Mouse (Mus musculus): ENCODE measurements around the gene Dus3l. TPM values are rescaled to one million over a fixed set of nuclear protein-coding genes. Genes with fewer than 3 reads are reported as not detected.

The Dus3l gene
- total RNA-seq, 1 experiment, result 70.2 TPM

DNA sequence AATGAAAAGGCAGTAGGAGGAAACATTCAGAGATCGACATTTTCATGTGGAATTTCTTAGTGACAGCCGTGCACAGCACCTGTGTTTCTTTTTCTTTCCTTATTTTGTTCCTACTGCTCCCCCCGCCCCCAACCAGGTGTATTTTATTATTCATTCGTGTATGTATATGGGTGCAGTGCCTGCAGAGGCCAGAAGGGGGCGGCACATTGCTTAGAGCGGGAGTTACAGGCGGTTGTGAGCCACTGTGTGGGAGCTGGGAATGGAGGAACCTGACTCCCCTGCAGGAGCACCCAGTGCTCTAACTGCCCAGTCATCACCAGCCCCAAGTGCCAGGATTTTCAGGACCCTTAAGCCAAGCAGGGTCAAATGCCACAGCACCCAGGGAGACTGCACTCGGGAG lies 28.0 kb upstream of the Dus3l start:
- no peak overlapping the region for H3K4me3 ChIP-seq (ENCODE audit: insufficient read depth in 1 of 2, low read depth in 1 of 2, low read length in 2 of 2, poor library complexity in 1 of 2, severe bottlenecking in 1 of 2)
- H3K4me1 ChIP-seq (ENCODE audit: control insufficient read depth in 2 of 2, insufficient read depth in 2 of 2, low read length in 2 of 2, poor library complexity in 1 of 2), result peaks cover 0 to 3% of the 10 kb centered on the region in 2 experiments; a peak in 2 of 4 replicates
- in situ Hi-C loops (cut with MboI; ENCODE audit: low sequenced_read_pairs in 2 of 2, unreplicated experiment in 2 of 2), result no loop called here
- TF ChIP-seq ZC3H11A (IDR thresholded peaks at IDR 0.05; ENCODE audit: borderline replicate concordance, low read depth, low read length), result no peak
- H3K9ac ChIP-seq (ENCODE audit: insufficient read depth, low read depth, low read length, poor library complexity, severe bottlenecking), result no peak overlapping the region
- H3K27ac ChIP-seq (ENCODE audit: insufficient read depth, low read depth, low read length, poor library complexity, severe bottlenecking), result no peak overlapping the region
- DNase-seq (ENCODE audit: low read depth, low spot score), result peak; percentile 60
- H3K36me3 ChIP-seq (ENCODE audit: control insufficient read depth, insufficient read depth, low read length, poor library complexity, severe bottlenecking), result no peaks in the 10 kb centered on the region
- no peaks in the 10 kb centered on the region for H3K9me3 ChIP-seq (ENCODE audit: control insufficient read depth, insufficient read depth, low read depth, low read length)

DNA sequence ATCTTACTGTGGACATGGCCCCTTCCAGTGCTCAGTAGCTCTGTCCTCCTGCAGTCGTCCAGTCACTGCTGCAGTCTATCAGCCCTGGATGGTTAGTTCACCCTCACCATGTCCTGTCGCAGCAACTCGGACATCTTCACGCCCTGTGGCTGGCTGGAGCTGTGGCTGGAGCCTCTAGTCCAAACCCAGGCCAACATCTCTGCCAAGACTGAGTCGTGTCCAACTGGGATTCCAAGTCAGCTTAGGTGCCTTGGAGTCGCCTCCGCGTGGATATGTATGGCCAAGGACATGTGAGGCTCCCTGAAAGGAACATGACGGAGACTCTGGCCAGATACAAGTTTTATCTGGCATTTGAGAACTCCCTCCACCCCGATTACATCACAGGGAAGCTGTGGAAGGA lies 26.3 kb upstream of the Dus3l start:
- no peaks in the 10 kb centered on the region for H3K36me3 ChIP-seq (ENCODE audit: control insufficient read depth, insufficient read depth, low read length, poor library complexity, severe bottlenecking)
- no peak overlapping the region for H3K4me3 ChIP-seq (ENCODE audit: insufficient read depth in 1 of 2, low read depth in 1 of 2, low read length in 2 of 2, poor library complexity in 1 of 2, severe bottlenecking in 1 of 2)
- no peak overlapping the region for H3K9ac ChIP-seq (ENCODE audit: insufficient read depth, low read depth, low read length, poor library complexity, severe bottlenecking)
- H3K4me1 ChIP-seq (ENCODE audit: control insufficient read depth in 2 of 2, insufficient read depth in 2 of 2, low read length in 2 of 2, poor library complexity in 1 of 2), result peaks cover 0 to 3% of the 10 kb centered on the region in 2 experiments; a peak in 2 of 4 replicates
- DNase-seq (ENCODE audit: low read depth, low spot score), result no peak
- in situ Hi-C loops (cut with MboI; ENCODE audit: low sequenced_read_pairs in 2 of 2, unreplicated experiment in 2 of 2), result no loop called here
- no peaks in the 10 kb centered on the region for H3K9me3 ChIP-seq (ENCODE audit: control insufficient read depth, insufficient read depth, low read depth, low read length)
- no peak overlapping the region for H3K27ac ChIP-seq (ENCODE audit: insufficient read depth, low read depth, low read length, poor library complexity, severe bottlenecking)
- TF ChIP-seq ZNF384 (IDR thresholded peaks at IDR 0.05; ENCODE audit: low read depth, low read length) (no peak), CHD2 (IDR thresholded peaks at IDR 0.05; ENCODE audit: low read depth, low read length) (no peak), HCFC1 (IDR thresholded peaks at IDR 0.05; ENCODE audit: borderline replicate concordance, insufficient read depth, low read length) (no peak), ZC3H11A (IDR thresholded peaks at IDR 0.05; ENCODE audit: borderline replicate concordance, low read depth, low read length) (no peak), MAFK (IDR thresholded peaks at IDR 0.05; ENCODE audit: insufficient read depth, low read depth, low read length) (no peak)

DNA sequence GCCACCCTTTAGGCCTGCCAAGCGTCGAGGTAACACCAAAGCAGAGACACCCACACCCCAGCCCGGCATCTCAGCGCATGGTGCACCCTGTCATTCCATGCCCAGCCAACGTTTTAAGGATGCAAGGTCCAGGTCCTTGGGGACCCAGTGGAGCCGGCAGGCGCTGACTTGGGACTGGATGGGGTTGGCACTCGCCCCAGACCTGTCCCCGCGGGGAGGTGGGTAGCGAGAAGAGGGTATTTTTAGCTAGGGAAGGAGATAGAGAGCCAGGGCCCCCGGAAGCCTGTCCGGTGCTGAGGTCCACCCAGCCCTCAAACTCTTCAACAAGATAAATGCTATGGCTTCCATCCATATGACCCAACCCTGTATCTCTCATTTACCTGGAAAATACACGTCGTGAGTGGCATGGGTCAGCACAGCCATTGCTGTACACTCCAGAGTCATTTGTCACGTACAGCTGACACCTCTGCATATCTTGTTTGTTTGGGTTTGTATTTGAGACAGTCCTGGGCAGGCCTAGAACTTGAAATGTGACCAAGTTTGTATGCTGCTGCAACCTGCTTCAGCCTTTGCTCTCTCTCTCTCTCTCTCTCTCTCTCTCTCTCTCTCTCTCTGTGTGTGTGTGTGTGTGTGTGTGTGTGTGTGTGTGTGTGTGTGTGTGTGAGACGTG lies 24.3 kb upstream of the Dus3l start:
- Histone ChIP-seq H3K36me3 (ENCODE audit: control insufficient read depth, insufficient read depth, low read length, poor library complexity, severe bottlenecking) (no peaks in the 10 kb centered on the region), H3K27ac (ENCODE audit: insufficient read depth, low read depth, low read length, poor library complexity, severe bottlenecking) (no peak overlapping the region), H3K4me3 (ENCODE audit: insufficient read depth in 1 of 2, low read depth in 1 of 2, low read length in 2 of 2, poor library complexity in 1 of 2, severe bottlenecking in 1 of 2) (no peak overlapping the region), H3K4me1 (ENCODE audit: control insufficient read depth in 2 of 2, insufficient read depth in 2 of 2, low read length in 2 of 2, poor library complexity in 1 of 2) (peaks cover 0 to 3% of the 10 kb centered on the region in 2 experiments; a peak in 2 of 4 replicates), H3K9ac (ENCODE audit: insufficient read depth, low read depth, low read length, poor library complexity, severe bottlenecking) (no peak overlapping the region), H3K9me3 (ENCODE audit: control insufficient read depth, insufficient read depth, low read depth, low read length) (no peaks in the 10 kb centered on the region)
- TF ChIP-seq MAFK (IDR thresholded peaks at IDR 0.05; ENCODE audit: insufficient read depth, low read depth, low read length) (no peak), HCFC1 (IDR thresholded peaks at IDR 0.05; ENCODE audit: borderline replicate concordance, insufficient read depth, low read length) (no peak)
- DNase-seq (ENCODE audit: low read depth, low spot score), result no peak
- in situ Hi-C loops (cut with MboI; ENCODE audit: low sequenced_read_pairs in 2 of 2, unreplicated experiment in 2 of 2), result no loop called here

- H3K27ac ChIP-seq (ENCODE audit: insufficient read depth, low read depth, low read length, poor library complexity, severe bottlenecking), result 0 out of 2 replicates have a peak overlapping the region, but pooled peaks have one; percentile 16
- H3K9me3 ChIP-seq (ENCODE audit: control insufficient read depth, insufficient read depth, low read depth, low read length), result no peaks in the 10 kb centered on the region
- H3K9ac ChIP-seq (ENCODE audit: insufficient read depth, low read depth, low read length, poor library complexity, severe bottlenecking), result peak overlapping the region; percentile 44; the same call in 1 of the 2 replicates
- TF ChIP-seq ZNF384 (IDR thresholded peaks at IDR 0.05; ENCODE audit: low read depth, low read length) (no peak), MAFK (IDR thresholded peaks at IDR 0.05; ENCODE audit: insufficient read depth, low read depth, low read length) (no peak), HCFC1 (IDR thresholded peaks at IDR 0.05; ENCODE audit: borderline replicate concordance, insufficient read depth, low read length) (no peak), ZC3H11A (IDR thresholded peaks at IDR 0.05; ENCODE audit: borderline replicate concordance, low read depth, low read length) (no peak), CHD2 (IDR thresholded peaks at IDR 0.05; ENCODE audit: low read depth, low read length) (no peak)
- DNase-seq (ENCODE audit: low read depth, low spot score), result no peak
- H3K4me3 ChIP-seq (ENCODE audit: insufficient read depth in 1 of 2, low read depth in 1 of 2, low read length in 2 of 2, poor library complexity in 1 of 2, severe bottlenecking in 1 of 2), result peak overlapping the region; percentile 52 to 61; a peak in 3 of 4 replicates
- in situ Hi-C loops (cut with MboI; ENCODE audit: low sequenced_read_pairs in 2 of 2, unreplicated experiment in 2 of 2), result no loop called here
- H3K4me1 ChIP-seq (ENCODE audit: control insufficient read depth in 2 of 2, insufficient read depth in 2 of 2, low read length in 2 of 2, poor library complexity in 1 of 2), result peaks cover 0 to 3% of the 10 kb centered on the region in 2 experiments; a peak in 2 of 4 replicates
- no peaks in the 10 kb centered on the region for H3K36me3 ChIP-seq (ENCODE audit: control insufficient read depth, insufficient read depth, low read length, poor library complexity, severe bottlenecking)
These were observed 23.8 kb upstream of the Dus3l start for GRCm38 (mm10) chr17:56740788-56741160.

DNA sequence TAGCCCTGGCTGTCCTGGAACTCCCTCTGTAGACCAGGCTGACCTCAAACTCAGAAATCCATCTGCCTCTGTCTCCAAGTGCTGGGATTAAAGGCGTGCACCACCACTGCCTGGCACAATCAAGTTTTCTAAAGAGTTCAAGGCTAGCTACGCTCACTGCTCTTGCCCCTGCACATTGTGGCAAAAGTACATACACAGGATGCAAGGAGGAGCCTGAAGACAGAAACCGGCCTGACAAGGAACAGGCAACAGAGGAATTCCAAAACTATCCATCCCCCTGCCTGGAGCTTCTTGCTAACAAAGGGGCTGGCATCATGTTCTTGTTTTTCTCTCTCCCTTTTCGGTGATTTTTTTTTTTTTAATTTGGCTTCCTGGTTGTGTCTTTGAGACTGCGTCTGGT lies 20.4 kb upstream of the Dus3l start:
- in situ Hi-C loops (cut with MboI; ENCODE audit: low sequenced_read_pairs in 2 of 2, unreplicated experiment in 2 of 2), result no loop called here
- Histone ChIP-seq H3K4me1 (ENCODE audit: control insufficient read depth in 2 of 2, insufficient read depth in 2 of 2, low read length in 2 of 2, poor library complexity in 1 of 2) (peaks cover 0 to 3% of the 10 kb centered on the region in 2 experiments; a peak in 2 of 4 replicates), H3K4me3 (ENCODE audit: insufficient read depth in 1 of 2, low read depth in 1 of 2, low read length in 2 of 2, poor library complexity in 1 of 2, severe bottlenecking in 1 of 2) (no peak overlapping the region), H3K36me3 (ENCODE audit: control insufficient read depth, insufficient read depth, low read length, poor library complexity, severe bottlenecking) (no peaks in the 10 kb centered on the region), H3K9me3 (ENCODE audit: control insufficient read depth, insufficient read depth, low read depth, low read length) (no peaks in the 10 kb centered on the region), H3K27ac (ENCODE audit: insufficient read depth, low read depth, low read length, poor library complexity, severe bottlenecking) (no peak overlapping the region), H3K9ac (ENCODE audit: insufficient read depth, low read depth, low read length, poor library complexity, severe bottlenecking) (no peak overlapping the region)
- DNase-seq (ENCODE audit: low read depth, low spot score), result no peak
- TF ChIP-seq ZNF384 (IDR thresholded peaks at IDR 0.05; ENCODE audit: low read depth, low read length) (no peak), HCFC1 (IDR thresholded peaks at IDR 0.05; ENCODE audit: borderline replicate concordance, insufficient read depth, low read length) (no peak), ZC3H11A (IDR thresholded peaks at IDR 0.05; ENCODE audit: borderline replicate concordance, low read depth, low read length) (no peak)

Data from ES-E14 (cell line).